Mouse (Mus musculus): Measurements from ENCODE around the gene Casq1.

Casq1 gene

DNA sequence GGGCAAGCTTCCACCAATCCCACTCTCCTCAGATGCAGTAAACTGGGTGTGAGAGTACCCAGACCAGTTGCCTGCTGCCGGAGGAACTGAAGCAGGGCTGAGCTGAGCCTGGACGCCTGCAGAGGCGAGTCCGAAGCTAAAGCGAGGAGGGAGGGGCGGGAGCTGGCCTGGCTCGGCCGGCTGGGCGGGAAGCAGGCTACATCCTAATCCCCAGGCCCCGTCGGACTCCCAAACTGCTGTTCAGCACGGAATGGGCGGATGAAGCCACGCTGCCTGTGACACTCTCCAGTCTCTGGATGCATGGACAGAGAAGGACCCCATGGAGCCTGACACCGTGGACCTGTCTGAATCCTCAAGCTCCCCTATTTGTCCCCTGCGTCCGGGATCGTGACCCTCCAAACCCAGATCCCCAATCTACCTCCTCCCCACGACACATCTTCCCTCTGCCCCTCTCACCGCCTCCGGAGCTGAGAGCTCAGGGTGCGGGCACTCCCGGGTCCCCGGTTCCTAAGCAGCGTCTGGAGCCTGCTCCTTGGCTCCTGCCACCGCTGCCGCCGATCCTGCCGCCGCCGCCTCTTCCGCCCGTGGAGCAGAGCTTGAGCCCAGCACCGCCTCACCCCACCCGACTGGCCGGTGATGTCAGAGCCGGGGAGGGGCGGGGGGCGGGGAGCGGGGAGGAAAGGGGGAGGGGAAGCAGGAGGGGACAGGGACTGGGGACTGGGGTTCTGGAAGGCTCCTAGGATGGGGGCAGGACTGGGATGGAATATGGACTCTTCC, 13.3 kb downstream of the Casq1 start, which contains the start of gene Pea15a:
Pea15a (minus strand) TSS at position 664 of the 777 bp plus-strand sequence.
- DNase-seq (ENCODE audit: low spot score in 2 of 2), result peak; percentile 41 to 65

DNA sequence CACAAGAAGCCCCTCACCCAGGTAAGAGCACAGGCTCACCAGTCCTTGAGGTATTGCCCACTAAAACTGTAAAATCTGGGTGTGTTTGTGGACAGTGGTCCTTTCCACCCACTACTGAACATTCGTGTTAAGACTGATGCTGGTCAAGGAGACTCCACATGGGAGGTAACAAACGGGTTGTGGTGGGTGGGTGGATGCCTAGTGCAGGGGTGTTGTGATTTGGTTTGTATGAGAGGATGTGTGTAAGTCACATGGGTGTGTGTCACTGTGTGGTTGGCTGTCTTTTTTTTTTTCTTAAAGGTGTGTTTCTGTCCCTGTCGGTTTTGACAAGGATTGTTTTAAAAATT, 14.0 kb downstream of the Casq1 start:
- DNase-seq (ENCODE audit: low spot score in 2 of 2), result no peak

DNA sequence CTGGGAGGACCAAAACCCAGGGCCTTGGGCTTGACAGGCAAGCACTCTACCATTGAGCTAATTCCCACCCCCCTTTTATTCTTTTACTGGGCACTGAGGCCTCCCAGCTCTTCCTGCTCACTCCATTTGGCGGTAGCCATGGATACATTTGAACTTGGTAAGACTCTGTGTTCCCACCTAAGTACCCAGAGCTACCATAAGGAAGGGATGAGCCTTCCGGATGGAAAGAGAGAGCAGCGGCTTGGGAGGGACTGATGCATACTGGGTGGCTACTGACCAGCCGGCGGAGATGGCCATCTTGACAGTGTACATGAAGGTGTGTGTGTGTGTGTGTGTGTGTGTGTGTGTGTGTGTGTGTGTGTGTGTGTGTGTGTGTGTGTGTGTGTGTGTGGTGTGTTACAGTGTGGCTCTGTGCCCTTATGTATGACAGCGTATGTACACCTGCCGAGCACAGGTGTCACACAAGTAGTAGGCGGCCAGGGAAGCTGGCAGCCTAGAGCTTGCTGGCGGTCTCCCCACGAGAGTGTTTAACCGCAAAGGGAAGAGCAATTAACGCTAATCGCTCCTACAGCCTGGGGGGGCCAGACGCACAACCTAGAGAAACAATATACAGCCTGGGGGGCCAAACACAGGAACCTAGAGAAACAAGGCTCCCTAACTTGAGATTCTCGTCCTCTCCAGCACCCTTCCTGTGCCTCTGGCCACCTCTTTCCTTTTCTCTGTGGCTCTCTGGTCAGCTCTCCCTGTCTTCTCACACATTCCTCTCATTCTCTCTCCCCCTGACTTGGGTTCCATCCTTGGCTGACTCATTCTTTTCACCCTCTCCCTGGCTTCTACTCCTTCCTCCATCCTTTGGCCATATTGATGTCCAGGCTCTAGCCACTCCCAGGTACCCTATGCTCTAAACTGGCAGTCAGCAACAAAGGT, 14.6 kb downstream of the Casq1 start:
- DNase-seq (ENCODE audit: low spot score in 2 of 2), result no peak

DNA sequence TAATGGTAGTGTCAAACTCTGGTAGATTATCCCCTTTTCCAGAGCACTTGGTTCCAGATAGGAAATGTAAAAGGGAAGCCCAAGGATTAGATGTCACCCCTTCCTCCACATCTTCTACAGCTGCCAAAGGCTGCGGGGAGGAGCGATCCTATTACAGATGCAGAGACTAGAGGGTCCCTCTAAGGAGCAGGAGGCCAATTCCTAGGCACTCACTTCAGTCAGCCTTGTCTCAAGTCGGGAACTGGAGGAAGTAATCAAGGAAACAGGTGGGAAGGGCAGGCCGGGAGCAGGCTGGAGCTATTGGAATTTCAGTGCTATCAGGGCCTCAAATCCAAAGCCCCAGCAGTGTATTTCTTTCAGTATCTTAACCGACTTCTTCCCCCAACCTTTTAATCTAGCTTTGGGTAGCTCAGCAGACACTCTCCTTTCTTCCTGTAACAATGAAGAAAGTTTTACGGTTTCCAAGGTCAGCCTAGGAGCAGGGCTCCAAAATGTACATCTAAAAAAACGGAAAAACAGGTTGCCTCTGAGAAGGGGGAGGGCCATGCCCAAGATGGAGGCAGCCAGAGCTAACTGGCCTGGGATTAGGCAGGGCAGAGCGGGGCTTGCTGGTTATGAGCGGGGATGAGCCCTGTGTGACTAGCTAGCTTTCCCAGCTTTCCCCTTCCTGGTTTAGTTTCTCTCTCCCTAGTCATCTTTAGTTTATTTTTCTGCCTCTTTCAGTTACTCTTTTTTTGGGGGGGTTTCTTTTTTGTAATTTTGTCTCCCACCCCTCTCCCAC, 15.4 kb downstream of the Casq1 start:
- DNase-seq (ENCODE audit: low spot score in 2 of 2), result no peak

DNA sequence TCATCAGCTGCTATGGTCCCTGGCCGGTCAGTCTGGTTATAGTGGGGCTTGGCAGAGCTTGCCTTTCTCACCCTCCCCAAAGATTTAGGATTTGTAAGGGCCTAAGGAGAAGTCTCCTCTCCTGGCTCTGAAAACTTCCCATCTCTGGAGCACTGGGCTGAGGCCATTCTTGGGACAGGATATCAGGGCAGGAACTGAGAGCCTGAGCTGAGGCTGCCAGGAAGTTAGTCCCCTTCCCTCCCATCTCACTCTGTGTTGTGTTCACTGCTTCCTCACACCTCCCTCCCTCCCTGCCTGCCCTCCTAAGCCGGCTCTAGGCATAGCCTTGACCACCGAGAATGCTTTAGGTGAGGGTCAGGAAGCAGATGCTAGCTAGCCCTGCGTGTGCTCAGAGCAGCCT, 16.1 kb downstream of the Casq1 start:
- no peak for DNase-seq (ENCODE audit: low spot score in 2 of 2)

DNA sequence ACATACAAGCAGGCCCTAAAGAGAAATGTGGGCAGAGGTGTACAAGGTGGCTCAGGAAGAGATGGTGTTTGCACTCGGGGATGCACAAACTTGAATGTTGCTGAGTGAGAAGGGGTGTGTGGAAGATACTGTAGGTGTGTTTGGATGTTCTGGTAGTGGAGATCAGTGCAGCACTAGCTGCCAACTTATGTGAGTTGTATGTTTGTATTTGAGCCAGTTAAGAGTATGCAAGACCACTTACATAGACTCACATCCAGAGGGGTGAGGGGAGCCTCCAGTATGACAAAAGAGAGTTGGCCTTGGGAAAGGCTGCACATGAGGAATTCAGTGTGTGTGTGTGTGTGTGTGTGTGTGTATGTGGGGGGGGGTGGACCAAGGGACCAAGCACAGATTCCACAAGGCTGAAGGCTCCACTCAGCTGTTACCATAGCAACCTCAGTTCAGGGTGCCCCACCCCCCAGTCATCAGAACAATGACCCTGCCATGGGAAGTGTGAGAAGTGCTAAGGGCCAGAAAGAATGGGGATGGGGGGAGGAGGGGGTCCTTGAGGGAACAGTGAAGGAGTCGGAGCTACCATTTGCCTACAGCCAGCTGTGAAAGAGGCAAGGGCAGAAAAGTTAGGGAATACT, 16.7 kb downstream of the Casq1 start:
- DNase-seq (ENCODE audit: low spot score in 2 of 2), result no peak

DNA sequence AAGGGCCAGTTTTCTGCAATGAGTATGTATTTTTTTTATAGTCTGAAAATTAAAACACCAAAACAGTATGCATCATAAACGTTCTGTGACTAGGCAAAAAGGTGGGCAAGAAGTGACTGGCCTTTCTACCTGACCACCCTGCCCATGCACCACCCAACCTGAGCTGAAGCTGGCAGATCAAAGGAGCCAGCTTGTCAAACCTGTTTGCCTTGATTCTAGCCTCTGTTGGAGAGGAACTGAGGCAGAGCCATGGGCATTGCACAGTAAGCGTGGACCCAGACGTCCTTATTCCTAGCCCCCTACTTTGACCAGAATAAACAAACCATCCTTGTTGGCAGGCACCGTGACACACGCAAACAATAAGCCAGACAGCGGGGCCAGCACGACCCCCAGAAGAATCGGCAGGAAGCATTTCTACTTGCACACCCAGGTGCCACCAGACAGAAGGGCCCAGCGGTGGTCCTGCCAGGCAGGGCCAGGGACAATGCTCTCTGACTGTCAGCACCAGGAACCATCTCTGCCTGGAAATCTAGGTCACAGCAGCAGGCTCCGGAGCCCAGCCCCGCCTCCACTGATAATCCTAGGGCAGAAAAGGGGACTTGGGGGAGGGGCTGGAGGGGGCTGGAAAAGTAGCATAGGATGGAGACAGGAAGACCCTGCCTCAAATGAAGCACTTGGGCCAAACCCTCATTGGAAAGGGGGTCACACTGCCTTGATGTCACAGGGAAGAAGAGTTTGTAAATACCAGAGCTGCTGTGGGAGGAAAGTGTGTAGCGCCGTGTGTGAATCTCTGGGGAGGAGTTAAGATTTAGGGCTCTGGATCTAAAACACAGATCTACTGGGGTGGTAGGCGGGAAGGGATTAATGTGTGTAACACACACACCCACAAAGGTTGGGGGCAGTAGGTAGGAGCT, 17.4 kb downstream of the Casq1 start:
- DNase-seq (ENCODE audit: low spot score in 2 of 2), result no peak

DNA sequence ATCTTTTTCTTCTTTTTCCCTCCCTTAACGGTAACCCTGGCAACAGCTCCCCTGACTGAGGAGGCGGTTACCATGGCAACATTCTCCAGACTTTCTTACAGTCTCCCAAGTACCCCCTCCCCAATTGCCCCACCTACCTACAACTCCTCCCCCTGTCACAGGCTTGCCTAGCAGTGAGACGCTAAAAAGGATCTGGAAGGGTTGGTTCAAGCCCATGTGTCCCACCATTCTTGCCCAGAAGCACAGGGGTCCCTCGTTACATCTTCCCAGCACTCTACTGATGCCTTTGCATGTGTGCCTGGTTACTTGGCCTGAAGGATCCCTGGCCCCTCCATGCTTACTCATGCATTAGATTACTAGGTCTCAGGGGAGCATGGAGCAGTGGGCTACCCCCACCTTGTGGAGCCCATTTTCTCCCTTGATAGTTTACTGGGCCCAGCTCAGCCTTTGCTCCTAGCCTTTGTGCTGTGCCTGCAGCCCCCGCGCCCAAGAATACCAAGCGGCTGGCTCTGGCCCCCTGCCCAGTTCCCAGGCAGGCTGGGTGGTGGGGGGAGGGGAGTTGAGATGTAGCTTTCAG, 18.7 kb downstream of the Casq1 start:
- no peak for DNase-seq (ENCODE audit: low spot score in 2 of 2)

DNA sequence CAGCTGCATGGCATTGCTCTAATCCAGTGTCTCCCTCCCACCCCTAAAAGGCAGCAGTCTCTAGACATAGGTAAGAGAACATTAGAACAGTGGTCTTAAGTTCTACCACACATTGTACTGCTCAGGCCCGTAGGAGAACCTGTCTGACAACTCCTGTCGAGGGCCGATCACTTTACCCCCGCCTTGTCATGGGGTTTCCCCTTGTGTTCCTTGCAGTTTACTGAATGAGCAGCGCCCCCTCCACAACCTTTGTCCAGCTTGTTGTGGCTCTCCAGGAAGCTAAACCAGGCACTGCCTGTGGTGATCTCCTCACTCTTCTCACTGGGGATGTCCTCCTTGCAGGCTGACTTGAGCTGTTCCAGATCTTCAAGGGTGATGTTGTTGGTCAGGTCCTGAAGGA, 19.5 kb downstream of the Casq1 start:
- DNase-seq (ENCODE audit: low spot score in 2 of 2), result no peak

DNA sequence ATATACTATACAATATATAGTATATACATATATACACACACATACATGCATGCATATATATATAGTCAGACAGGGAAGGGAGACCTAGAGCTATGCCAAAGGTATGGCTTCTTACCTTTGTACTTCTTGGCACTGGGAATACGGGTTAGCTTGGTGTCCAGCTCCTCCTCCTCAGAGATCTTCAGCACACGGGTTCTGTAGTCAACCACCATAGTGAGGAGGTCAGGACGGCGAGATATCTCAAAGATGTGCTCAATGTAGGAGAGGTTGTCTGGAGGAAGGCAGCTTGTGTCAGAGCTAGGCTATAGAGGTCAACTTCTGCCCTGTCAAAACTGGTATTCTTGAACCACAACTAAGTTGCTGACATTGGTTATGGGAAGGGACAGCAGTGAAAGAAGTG, 20.7 kb downstream of the Casq1 start:
- DNase-seq (ENCODE audit: low spot score in 2 of 2), result no peak

DNA sequence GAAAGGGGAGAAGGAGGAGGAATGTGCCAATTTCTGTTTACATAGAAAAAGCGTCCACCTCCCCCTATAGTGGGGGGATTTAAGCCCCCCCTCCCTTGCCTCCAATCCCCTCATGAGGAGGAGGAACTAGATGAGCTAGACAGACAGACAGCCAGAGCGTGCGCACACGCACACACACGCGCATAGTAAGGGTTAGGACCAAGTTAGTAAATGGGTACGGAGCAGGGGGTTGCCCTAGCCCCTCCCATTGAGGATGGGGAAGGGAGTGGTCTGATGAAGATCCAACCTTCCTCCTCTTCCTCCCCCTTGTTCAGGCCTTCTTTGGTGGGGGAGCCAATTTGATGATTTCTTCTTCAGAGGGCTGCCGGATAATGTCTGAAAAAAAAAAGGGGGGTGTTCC, 21.4 kb downstream of the Casq1 start:
- no peak for DNase-seq (ENCODE audit: low spot score in 2 of 2)

DNA sequence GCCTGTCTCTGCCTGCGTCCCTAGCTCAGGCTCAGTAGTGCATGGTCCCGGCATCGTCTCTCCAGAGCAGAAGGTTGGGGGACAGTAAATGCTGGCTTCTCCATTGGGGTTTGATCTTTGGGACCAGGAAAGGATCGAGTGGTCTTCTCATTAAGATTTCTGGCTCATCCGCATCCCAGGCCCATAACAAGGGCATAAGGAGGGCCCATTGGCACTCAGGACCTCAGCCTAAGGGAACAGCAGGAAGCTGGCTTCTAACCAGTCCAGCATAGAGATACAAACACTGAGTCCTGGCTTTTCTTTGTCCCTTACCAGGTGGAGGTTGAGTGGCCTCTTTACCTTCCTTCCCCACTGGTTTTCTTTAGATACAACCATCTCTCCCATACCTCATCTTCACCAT, 21.8 kb downstream of the Casq1 start:
- DNase-seq (ENCODE audit: low spot score in 2 of 2), result no peak

DNA sequence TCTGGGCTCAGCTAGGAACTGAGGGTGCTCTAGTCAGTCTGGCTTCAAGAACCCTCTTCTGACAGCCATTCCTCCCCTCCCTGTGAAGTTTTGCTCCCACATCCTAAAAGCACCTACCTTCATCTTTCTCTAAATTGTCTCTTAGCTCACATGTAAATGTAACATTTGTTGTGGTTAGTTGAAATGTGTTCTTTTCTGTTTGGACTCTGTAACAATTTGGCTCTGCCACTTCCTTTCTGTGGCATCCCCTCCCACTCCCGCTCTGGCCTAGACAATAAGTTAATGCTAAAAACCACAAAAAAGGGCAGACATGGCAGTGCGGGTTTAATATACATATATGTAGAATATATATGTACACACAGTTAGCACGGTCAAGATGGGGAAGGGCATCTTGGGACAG, 22.5 kb downstream of the Casq1 start:
- DNase-seq (ENCODE audit: low spot score in 2 of 2), result no peak

DNA sequence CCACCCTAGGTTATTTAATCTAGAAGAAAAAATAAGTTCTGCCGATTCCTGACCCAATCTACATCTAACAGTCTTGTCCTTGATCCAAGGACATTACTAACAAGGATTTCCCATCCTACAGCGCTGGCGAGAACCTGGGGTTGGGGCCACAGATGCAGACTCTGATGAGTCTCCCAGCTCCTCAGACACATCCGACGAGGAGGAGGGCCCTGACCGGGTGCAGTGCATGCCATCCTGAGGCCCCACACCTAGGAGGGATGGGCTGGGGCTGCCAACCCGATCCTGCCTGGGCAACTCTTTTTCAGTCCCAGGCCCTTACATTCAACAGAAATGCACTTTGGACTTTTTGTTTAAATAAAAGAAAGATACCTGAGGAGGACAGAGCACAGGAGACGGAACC, 25.2 kb downstream of the Casq1 start:
- DNase-seq (ENCODE audit: low spot score in 2 of 2), result no peak

DNA sequence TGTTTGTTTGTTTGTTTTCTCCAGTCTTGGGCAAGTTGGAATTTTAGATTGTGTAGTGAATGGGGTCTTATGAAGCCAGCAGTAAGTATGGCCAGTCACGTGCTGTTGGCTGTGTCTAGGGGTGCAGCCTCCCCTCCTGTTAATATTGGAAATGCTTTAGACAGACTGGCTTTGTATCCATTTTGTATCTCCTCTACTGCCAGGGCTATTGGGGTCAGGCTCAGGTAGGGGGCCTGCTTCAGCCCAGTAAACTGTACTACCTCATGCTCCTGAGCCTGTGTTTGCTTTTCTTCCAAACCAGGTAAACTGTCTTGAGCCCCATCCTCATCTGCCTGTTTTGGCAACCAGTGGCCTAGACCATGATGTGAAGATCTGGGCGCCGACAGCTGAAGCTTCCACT, 27.5 kb downstream of the Casq1 start:
- DNase-seq (ENCODE audit: low spot score in 2 of 2), result no peak

DNA sequence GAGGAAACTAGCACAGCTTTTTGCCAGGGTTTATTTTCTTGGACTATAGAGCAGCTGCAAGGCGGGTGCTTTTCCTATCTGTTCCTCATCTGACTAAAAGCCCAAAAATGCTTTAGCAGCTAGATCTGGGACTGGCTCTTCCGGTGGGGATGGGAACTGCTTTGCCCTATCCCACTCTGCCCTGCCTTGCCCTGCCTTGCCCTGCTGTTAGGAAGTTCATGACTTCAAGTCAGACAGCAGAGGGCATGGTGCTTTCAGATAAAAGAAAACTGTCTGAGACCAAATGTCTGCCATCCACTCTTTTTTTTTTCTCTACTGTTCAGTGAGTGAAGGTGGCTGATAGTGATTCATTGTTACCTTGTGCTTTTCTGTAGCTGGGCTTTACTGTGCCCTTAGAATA, 28.1 kb downstream of the Casq1 start:
- DNase-seq (ENCODE audit: low spot score in 2 of 2), result no peak

DNA sequence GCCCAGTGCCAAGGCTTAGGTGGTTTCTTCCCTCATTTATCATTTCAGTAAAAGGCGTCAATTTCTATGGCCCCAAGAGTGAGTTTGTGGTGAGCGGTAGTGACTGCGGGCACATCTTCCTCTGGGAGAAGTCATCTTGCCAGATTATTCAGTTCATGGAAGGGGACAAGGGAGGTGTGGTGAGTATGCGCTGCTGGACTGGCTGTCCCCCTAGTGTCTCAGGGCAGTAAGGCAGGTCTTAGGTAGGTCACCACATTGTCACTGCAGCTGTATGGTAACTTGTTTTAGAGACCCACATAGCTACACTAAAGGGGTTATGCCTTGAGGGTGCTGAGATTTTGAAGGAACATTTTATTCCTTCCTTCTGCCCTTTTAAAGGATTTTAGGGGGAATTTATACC, 30.8 kb downstream of the Casq1 start:
- no peak for DNase-seq (ENCODE audit: low spot score in 2 of 2)

DNA sequence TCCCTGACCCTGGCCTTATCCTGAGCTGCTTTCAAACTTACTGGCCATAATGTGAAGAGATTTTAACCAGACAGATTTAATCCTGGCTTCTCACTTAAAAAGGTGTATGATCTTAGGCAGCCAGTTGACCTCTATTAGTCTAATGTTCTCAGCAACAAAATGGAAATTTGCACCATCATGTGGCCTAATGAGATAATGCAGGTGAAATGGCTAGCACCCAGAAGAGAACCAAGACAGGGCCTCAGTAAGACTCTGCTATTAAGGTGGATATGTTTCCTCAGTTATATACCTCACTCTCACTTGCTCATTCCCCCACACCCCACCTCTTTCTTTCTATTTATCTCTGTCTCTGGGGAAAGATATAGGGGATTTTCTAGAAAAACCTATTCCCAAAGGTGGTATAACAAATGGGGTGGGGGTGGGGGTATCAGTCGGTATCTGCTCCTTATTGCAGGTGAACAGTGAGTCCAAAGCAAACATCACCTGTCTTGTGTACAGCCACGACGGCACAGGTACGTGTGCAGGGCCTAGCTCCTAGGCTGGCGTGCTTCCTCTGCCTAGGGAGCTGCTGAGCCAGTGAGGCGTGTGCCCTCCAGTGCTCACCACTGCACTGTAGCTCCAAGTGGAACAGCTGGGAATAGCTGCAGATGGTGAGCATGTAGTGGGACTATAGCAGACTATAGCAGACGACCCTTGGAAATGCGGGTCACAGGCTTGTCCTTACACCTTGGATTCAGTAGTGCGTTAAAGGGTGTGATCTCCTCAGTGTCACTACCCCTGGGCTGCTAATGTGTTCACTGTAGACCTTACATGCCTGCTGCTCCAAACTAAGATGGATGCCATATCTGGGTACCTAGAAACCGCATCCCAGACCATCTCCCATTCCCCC, 33.0 kb downstream of the Casq1 start:
- no peak for DNase-seq (ENCODE audit: low spot score in 2 of 2)

DNA sequence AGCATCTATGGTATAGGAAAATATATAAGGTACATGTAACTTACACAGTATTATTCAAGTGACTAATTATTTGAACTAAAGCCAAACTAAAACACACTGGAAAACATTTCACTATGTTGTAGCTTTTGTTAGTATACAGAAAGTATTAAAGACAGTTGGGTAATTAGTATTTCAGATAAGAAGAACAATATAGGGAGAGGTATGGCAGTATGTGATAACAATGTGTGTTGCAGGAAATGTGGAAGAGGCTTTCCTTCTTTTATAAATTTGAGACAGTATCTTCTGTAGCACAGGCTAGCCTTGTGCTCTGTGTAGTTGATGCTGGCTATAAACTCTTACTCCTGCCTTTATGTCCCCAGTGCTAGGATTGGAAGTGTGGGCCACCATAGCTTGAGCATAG, 35.8 kb downstream of the Casq1 start:
- no peak for DNase-seq (ENCODE audit: low spot score in 2 of 2)

All from thymus, postnatal 10 days (tissue).